Mouse (Mus musculus) MEL (cell line): ENCODE measurements around the gene Itpr3. TPM values are rescaled to one million over a fixed set of nuclear protein-coding genes. Genes with fewer than 3 reads are reported as not detected.

Source experiments
- DNase-seq: peaks from one replicate; pipeline ENCODE4 v3.0.0; 2011; ENCODE audit warnings: low read depth, low spot score
- H3K27ac ChIP-seq: 2 replicates; pipeline ENCODE4 v1.5.1; 2012; ENCODE audit warnings: low read depth, mild to moderate bottlenecking, control low read depth, low read length, moderate library complexity; ENCODE audit not compliant: control insufficient read depth
- H3K27me3 ChIP-seq, 2 experiments: fragments of 150-350 bp in 1 of 2; sonication (generic) in 1 of 2; 2 replicates each; pipeline ENCODE4 v1.6.1; 2012; ENCODE audit warnings: low read length in 2 of 2, mild to moderate bottlenecking in 2 of 2, improper control_type of control experiment in 1 of 2, moderate library complexity in 1 of 2; ENCODE audit not compliant: insufficient read depth in 2 of 2, control insufficient read depth in 1 of 2
- H3K36me3 ChIP-seq, 2 experiments: 2 replicates each; pipeline ENCODE4 v1.6.1; 2012 to 2014; ENCODE audit warnings: low read length in 2 of 2, improper control_type of control experiment in 1 of 2, inconsistent platforms in 1 of 2, mild to moderate bottlenecking in 1 of 2; ENCODE audit not compliant: insufficient read depth in 2 of 2, control insufficient read depth in 1 of 2
- H3K4me1 ChIP-seq, 2 experiments: fragments of 150-350 bp in 1 of 2; sonication (generic) in 1 of 2; 2 replicates each; pipeline ENCODE4 v1.6.1; 2012; ENCODE audit warnings: low read length in 2 of 2, improper control_type of control experiment in 1 of 2, mild to moderate bottlenecking in 1 of 2; ENCODE audit not compliant: insufficient read depth in 2 of 2, control insufficient read depth in 1 of 2
- H3K4me3 ChIP-seq, 2 experiments: fragments of 150-350 bp in 1 of 2; sonication (generic) in 1 of 2; 2 replicates each; pipeline ENCODE4 v1.5.1; 2012; ENCODE audit warnings: low read depth in 2 of 2, low read length in 2 of 2, mild to moderate bottlenecking in 2 of 2, moderate library complexity in 2 of 2, control low read depth in 1 of 2, improper control_type of control experiment in 1 of 2; ENCODE audit not compliant: control insufficient read depth in 1 of 2, insufficient read depth in 1 of 2
- H3K79me2 ChIP-seq: 2 replicates; pipeline ENCODE4 v1.6.1; 2012; ENCODE audit warnings: mild to moderate bottlenecking, low read length, moderate library complexity; ENCODE audit not compliant: control insufficient read depth, poor library complexity, insufficient read depth
- H3K9ac ChIP-seq: 2 replicates; pipeline ENCODE4 v1.6.1; 2012; ENCODE audit warnings: low read depth, mild to moderate bottlenecking, control low read depth, low read length, moderate library complexity; ENCODE audit not compliant: control insufficient read depth, poor library complexity, severe bottlenecking
- H3K9me3 ChIP-seq: fragments of 150-350 bp; sonication (generic); replicated peaks from 2 replicates; pipeline ENCODE4 v1.6.1; 2012; ENCODE audit warnings: mild to moderate bottlenecking, low read length, improper control_type of control experiment, moderate library complexity; ENCODE audit not compliant: insufficient read depth
- BHLHE40 ChIP-seq: IDR thresholded peaks from 2 replicates; pipeline ENCODE4 v1.6.1; 2012; ENCODE audit warnings: low read depth, mild to moderate bottlenecking, inconsistent platforms, low read length, improper control_type of control experiment, borderline replicate concordance
- CHD1 ChIP-seq: IDR thresholded peaks from 2 replicates; pipeline ENCODE4 v1.6.1; 2012; ENCODE audit warnings: low read depth, mild to moderate bottlenecking, inconsistent platforms, low read length, improper control_type of control experiment
- CHD2 ChIP-seq: IDR thresholded peaks from 2 replicates; pipeline ENCODE4 v1.6.1; 2011; ENCODE audit warnings: low read length, improper control_type of control experiment
- CTCF ChIP-seq, 3 experiments: IDR thresholded peaks in 2 of 3; conservative IDR thresholded peaks in 1 of 3; 2 replicates each; pipeline ENCODE4 v1.5.1; 2011 to 2012; ENCODE audit warnings: low read length in 3 of 3, low read depth in 2 of 3, mild to moderate bottlenecking in 2 of 3, improper control_type of control experiment in 1 of 3, inconsistent platforms in 1 of 3, mixed read lengths in 1 of 3, moderate library complexity in 1 of 3; ENCODE audit not compliant: control insufficient read depth in 1 of 3, insufficient read depth in 1 of 3, poor library complexity in 1 of 3, severe bottlenecking in 1 of 3
- E2F4 ChIP-seq: IDR thresholded peaks from 2 replicates; pipeline ENCODE4 v1.6.1; 2011; ENCODE audit warnings: low read depth, low read length, improper control_type of control experiment, borderline replicate concordance
- ELF1 ChIP-seq: IDR thresholded peaks from 2 replicates; pipeline ENCODE4 v1.6.1; 2014; ENCODE audit warnings: low read depth, mild to moderate bottlenecking, inconsistent platforms, low read length, improper control_type of control experiment, moderate library complexity
- EP300 ChIP-seq, 2 experiments: IDR thresholded peaks; 2 replicates each; pipeline ENCODE4 v1.6.1; 2011; ENCODE audit warnings: improper control_type of control experiment in 2 of 2, low read length in 2 of 2, low read depth in 1 of 2, mild to moderate bottlenecking in 1 of 2
- ETS1 ChIP-seq: IDR thresholded peaks from 2 replicates; pipeline ENCODE4 v1.6.1; 2012; ENCODE audit warnings: low read depth, mild to moderate bottlenecking, inconsistent platforms, low read length, improper control_type of control experiment, moderate library complexity
- JUND ChIP-seq: IDR thresholded peaks from 2 replicates; pipeline ENCODE4 v1.6.1; 2011; ENCODE audit warnings: low read depth, mild to moderate bottlenecking, improper control_type of control experiment, low read length
- KAT2A ChIP-seq: conservative IDR thresholded peaks from 2 replicates; pipeline ENCODE4 v1.6.1; 2012; ENCODE audit warnings: low read depth, low read length, improper control_type of control experiment, inconsistent platforms
- MAFK ChIP-seq: IDR thresholded peaks from 2 replicates; pipeline ENCODE4 v1.6.1; 2011; ENCODE audit warnings: low read depth, mild to moderate bottlenecking, low read length, improper control_type of control experiment, borderline replicate concordance
- MAX ChIP-seq: IDR thresholded peaks from 2 replicates; pipeline ENCODE4 v1.6.1; 2011; ENCODE audit warnings: low read length, improper control_type of control experiment
- MAZ ChIP-seq: IDR thresholded peaks from 2 replicates; pipeline ENCODE4 v1.6.1; 2012; ENCODE audit warnings: low read depth, mild to moderate bottlenecking, inconsistent platforms, low read length, improper control_type of control experiment
- MEF2A ChIP-seq: IDR thresholded peaks from 2 replicates; pipeline ENCODE4 v1.6.1; 2014; ENCODE audit warnings: low read depth, mild to moderate bottlenecking, inconsistent platforms, low read length, improper control_type of control experiment; ENCODE audit not compliant: poor library complexity, insufficient replicate concordance, severe bottlenecking; ENCODE audit errors: extremely low read depth
- MXI1 ChIP-seq: IDR thresholded peaks from 2 replicates; pipeline ENCODE4 v1.6.1; 2011; ENCODE audit warnings: mild to moderate bottlenecking, low read depth, low read length, improper control_type of control experiment
- MYC ChIP-seq: IDR thresholded peaks from 2 replicates; pipeline ENCODE4 v1.6.1; 2011; ENCODE audit warnings: low read depth, mild to moderate bottlenecking, low read length, improper control_type of control experiment, moderate library complexity
- NELFE ChIP-seq: IDR thresholded peaks from 2 replicates; pipeline ENCODE4 v1.6.1; 2011; ENCODE audit warnings: low read depth, low read length, improper control_type of control experiment
- POLR2A ChIP-seq, 2 experiments: IDR thresholded peaks; 2 replicates each; pipeline ENCODE4 v1.6.1; 2011 to 2012; ENCODE audit warnings: low read length in 2 of 2, mild to moderate bottlenecking in 2 of 2, control low read depth in 1 of 2, improper control_type of control experiment in 1 of 2, low read depth in 1 of 2, moderate library complexity in 1 of 2; ENCODE audit not compliant: control insufficient read depth in 1 of 2, insufficient read depth in 1 of 2, poor library complexity in 1 of 2
- POLR2AphosphoS2 ChIP-seq: IDR thresholded peaks from 2 replicates; pipeline ENCODE4 v1.6.1; 2011; ENCODE audit warnings: low read length, improper control_type of control experiment
- RAD21 ChIP-seq: IDR thresholded peaks from 2 replicates; pipeline ENCODE4 v1.6.1; 2011; ENCODE audit warnings: mild to moderate bottlenecking, low read depth, low read length, improper control_type of control experiment
- SIN3A ChIP-seq: IDR thresholded peaks from 2 replicates; pipeline ENCODE4 v1.6.1; 2012; ENCODE audit warnings: low read length, improper control_type of control experiment, inconsistent platforms
- TBP ChIP-seq: IDR thresholded peaks from 2 replicates; pipeline ENCODE4 v1.8.0; 2011; ENCODE audit warnings: low read depth, low read length, improper control_type of control experiment
- TCF12 ChIP-seq: IDR thresholded peaks from 2 replicates; pipeline ENCODE4 v1.6.1; 2014; ENCODE audit warnings: low read depth, mild to moderate bottlenecking, inconsistent platforms, low read length, improper control_type of control experiment, moderate library complexity
- UBTF ChIP-seq: IDR thresholded peaks from 2 replicates; pipeline ENCODE4 v1.6.1; 2012; ENCODE audit warnings: low read depth, mild to moderate bottlenecking, inconsistent platforms, low read length, improper control_type of control experiment, moderate library complexity, borderline replicate concordance; ENCODE audit not compliant: insufficient read depth
- USF1 ChIP-seq: IDR thresholded peaks from 2 replicates; pipeline ENCODE4 v1.6.1; 2014; ENCODE audit warnings: low read depth, mild to moderate bottlenecking, inconsistent platforms, low read length, improper control_type of control experiment, moderate library complexity
- USF2 ChIP-seq, 2 experiments: IDR thresholded peaks; 2 replicates each; pipeline ENCODE4 v1.6.1; 2011 to 2012; ENCODE audit warnings: improper control_type of control experiment in 2 of 2, low read length in 2 of 2, borderline replicate concordance in 1 of 2, inconsistent platforms in 1 of 2, low read depth in 1 of 2, mild to moderate bottlenecking in 1 of 2; ENCODE audit not compliant: insufficient read depth in 1 of 2
- ZC3H11A ChIP-seq: IDR thresholded peaks from 2 replicates; pipeline ENCODE4 v1.6.1; 2012; ENCODE audit warnings: low read depth, mild to moderate bottlenecking, inconsistent platforms, low read length, improper control_type of control experiment
- ZKSCAN1 ChIP-seq: IDR thresholded peaks from 2 replicates; pipeline ENCODE4 v1.6.1; 2012; ENCODE audit warnings: low read depth, mild to moderate bottlenecking, inconsistent platforms, low read length, improper control_type of control experiment, moderate library complexity
- ZMIZ1 ChIP-seq: IDR thresholded peaks from 2 replicates; pipeline ENCODE4 v1.6.1; 2012; ENCODE audit warnings: low read depth, mild to moderate bottlenecking, inconsistent platforms, low read length, improper control_type of control experiment, moderate library complexity
- polyA plus RNA-seq, 2 experiments: library from polyadenylated mRNA; stranded (reverse) in 1 of 2; unstranded in 1 of 2; fragments of >175 nt in 1 of 2; fragments of >200 nt in 1 of 2; gene quantifications; 2 replicates each; pipeline versions ENCODE4 v1.2.1 to v1.2.4; 2012; ENCODE audit warnings: low replicate concordance in 2 of 2, low read depth in 1 of 2; ENCODE audit not compliant: insufficient read length in 2 of 2, insufficient read depth in 1 of 2, missing spikeins in 1 of 2
- total RNA-seq: library from RNA; depleted of rRNA; stranded (reverse); fragments of 300-350 nt; gene quantifications from 2 replicates; pipeline ENCODE4 v1.2.3, GENCODE M21; 2012; rRNA removed

The Itpr3 gene
- total RNA-seq (7.3 and 9.7 TPM in 2 replicates), polyA plus RNA-seq (10 to 100 TPM in 1 of 2 experiments, not detected in 1; 11.4 TPM)

DNA sequence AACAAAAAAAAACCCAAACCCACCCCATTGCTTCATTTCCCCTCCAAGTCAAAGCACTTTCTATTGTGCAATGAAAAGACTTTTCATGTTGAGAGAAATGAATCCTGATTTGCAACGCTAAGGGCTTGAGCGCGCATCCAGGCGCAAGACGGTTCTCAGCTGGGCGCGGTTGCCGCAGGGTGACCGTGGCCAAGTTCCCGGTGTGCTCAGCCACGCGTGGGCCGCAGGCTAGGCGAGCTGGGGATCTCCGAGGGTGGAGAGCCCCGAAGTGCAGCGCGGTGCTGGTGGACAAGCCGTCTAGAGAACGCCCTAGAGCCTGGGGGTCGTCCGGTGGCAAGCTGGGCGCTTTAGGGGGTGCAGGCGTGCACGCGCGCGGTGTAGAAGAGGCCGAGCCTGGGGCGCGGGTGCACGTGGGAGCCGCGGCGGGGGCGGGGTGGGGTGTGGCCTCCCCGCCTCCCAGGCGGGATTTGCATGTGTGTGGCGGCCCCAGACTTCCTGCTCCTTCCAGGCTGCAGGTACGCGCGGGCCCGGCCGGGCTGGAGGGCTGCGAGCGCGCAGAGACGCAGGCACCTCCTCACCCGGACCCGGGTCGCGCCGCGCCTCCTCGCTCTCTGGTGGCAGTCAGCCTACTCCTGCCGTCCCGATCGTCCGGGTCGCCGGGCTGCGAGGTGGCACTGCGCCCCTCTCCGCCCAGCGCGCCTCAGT, at the start of gene Itpr3:
Itpr3 (plus strand) TSS at position 493 of the 705 bp plus-strand sequence.
- no peak for TF ChIP-seq USF2 (IDR thresholded peaks at IDR 0.05; ENCODE audit: borderline replicate concordance in 1 of 2, insufficient read depth in 1 of 2, low read depth in 1 of 2, low read length in 2 of 2)
- TF ChIP-seq E2F4: no peak
- no peak for TF ChIP-seq EP300 (IDR thresholded peaks at IDR 0.05; ENCODE audit: low read depth in 1 of 2, low read length in 2 of 2)
- TF ChIP-seq KAT2A: no peak
- no peak for TF ChIP-seq CTCF (IDR thresholded peaks at IDR 0.05 in 2 of 3, conservative IDR thresholded peaks at IDR 0.05 in 1 of 3; ENCODE audit: control insufficient read depth in 1 of 3, insufficient read depth in 1 of 3, low read depth in 2 of 3, low read length in 3 of 3, poor library complexity in 1 of 3, severe bottlenecking in 1 of 3)
- peak; percentile 57 for TF ChIP-seq NELFE
- peak; percentile 92 for TF ChIP-seq MXI1
- 0 out of 2 replicates have a peak, but pooled peaks have one; percentile 53 for TF ChIP-seq UBTF
- TF ChIP-seq RAD21: no peak
- peak; percentile 41; the same call in 1 of the 2 replicates for TF ChIP-seq TCF12
- no peak for TF ChIP-seq SIN3A
- TF ChIP-seq USF1: peak; percentile 62
- TF ChIP-seq ELF1: peak; percentile 75
- TF ChIP-seq MAX: no peak
- TF ChIP-seq ZC3H11A: no peak
- no peak for TF ChIP-seq ETS1
- no peak for TF ChIP-seq MEF2A
- TF ChIP-seq BHLHE40: no peak; the same call in 1 of the 2 replicates
- TF ChIP-seq MAFK: no peak
- TF ChIP-seq MYC: 0 out of 2 replicates have a peak, but pooled peaks have one; percentile 39
- TF ChIP-seq CHD1: no peak
- no peak; the same call in 1 of the 2 replicates for TF ChIP-seq POLR2AphosphoS2
- TF ChIP-seq TBP: no peak
- TF ChIP-seq MAZ: peak; percentile 21; the same call in 1 of the 2 replicates
- TF ChIP-seq POLR2A (IDR thresholded peaks at IDR 0.05; ENCODE audit: control insufficient read depth in 1 of 2, insufficient read depth in 1 of 2, low read depth in 1 of 2, low read length in 2 of 2, poor library complexity in 1 of 2): peak; percentile 58 to 59; a peak in 3 of 4 replicates
- no peak for TF ChIP-seq ZMIZ1
- no peak for TF ChIP-seq CHD2
- TF ChIP-seq JUND: no peak
- no peak for TF ChIP-seq ZKSCAN1
- TF ChIP-seq, all 39 proteins: peak for 9
- H3K79me2 ChIP-seq: peaks cover 5% of the 10 kb centered on the region
- H3K4me1 ChIP-seq: peaks cover 4 to 12% of the 10 kb centered on the region in 2 experiments; a peak in 3 of 4 replicates
- peak within 1 kb of the TSS; percentile 72 for H3K27ac ChIP-seq
- DNase-seq: peak; percentile 91
- H3K27me3 ChIP-seq: no peaks in the 10 kb centered on the region
- no peaks in the 10 kb centered on the region for H3K9me3 ChIP-seq
- H3K4me3 ChIP-seq: peak within 1 kb of the TSS; percentile 56 to 96
- peaks cover 0 to 8% of the 10 kb centered on the region in 2 experiments; a peak in 2 of 4 replicates for H3K36me3 ChIP-seq
- H3K9ac ChIP-seq: peak within 1 kb of the TSS; percentile 76
